Comparison of ENCODE assay signal across 24 mouse cellular contexts in genomic region chr5:65116789-65117188, GRCm38 (mm10). TPM values are rescaled to one million over a fixed set of nuclear protein-coding genes. Genes with fewer than 3 reads are reported as not detected.
"Had no signal": no experiment of that assay in that cellular context is flagged by ENCODE, and none has a peak within 500 bp of the region (broad histone marks: within the 10 kb centered on the region; RNA-seq: fewer than 3 reads in every experiment).

No protein-coding gene starts in this region.

- DNase-seq: kidney, adult 2 months; kidney, postnatal 10 days; kidney, postnatal 36 days; layer of hippocampus, postnatal 36 days; left cerebral cortex, postnatal 4 days; lung, adult 2 months; lung, postnatal 14 days; lung, postnatal 4 days; right cerebral cortex, adult 18-20 months; right cerebral cortex, postnatal 14 days; spleen, adult 18-20 months; thymus, adult 18-20 months; thymus, postnatal 4 days had no signal

- H3K4me3 ChIP-seq: kidney, embryonic 15.5 days; left cerebral cortex, adult 2 months; limb, embryonic 12.5 days; limb, embryonic 15.5 days; liver, embryonic 12.5 days; liver, embryonic 15.5 days; midbrain, embryonic 12.5 days; midbrain, embryonic 15.5 days; neural tube, embryonic 12.5 days; neural tube, embryonic 15.5 days had no signal

- H3K27me3 ChIP-seq: kidney, embryonic 15.5 days; limb, embryonic 12.5 days; limb, embryonic 15.5 days; liver, embryonic 12.5 days; liver, embryonic 15.5 days; midbrain, embryonic 12.5 days; midbrain, embryonic 15.5 days; neural tube, embryonic 12.5 days; neural tube, embryonic 15.5 days had no signal

- ATAC-seq: intestine, postnatal 0 days; liver, embryonic 12.5 days; midbrain, embryonic 15.5 days had no signal

- H3K4me1 ChIP-seq: kidney, embryonic 15.5 days; limb, embryonic 12.5 days; limb, embryonic 15.5 days; midbrain, embryonic 12.5 days; midbrain, embryonic 15.5 days; neural tube, embryonic 12.5 days; neural tube, embryonic 15.5 days had no signal

- H3K9me3 ChIP-seq: kidney, embryonic 15.5 days; limb, embryonic 15.5 days; liver, embryonic 12.5 days; liver, embryonic 15.5 days; midbrain, embryonic 12.5 days; midbrain, embryonic 15.5 days; neural tube, embryonic 12.5 days; neural tube, embryonic 15.5 days had no signal

- H3K36me3 ChIP-seq: midbrain, embryonic 12.5 days; midbrain, embryonic 15.5 days; neural tube, embryonic 15.5 days had no signal

- H3K9ac ChIP-seq: kidney, embryonic 15.5 days; limb, embryonic 12.5 days; limb, embryonic 15.5 days; liver, embryonic 12.5 days; liver, embryonic 15.5 days; midbrain, embryonic 12.5 days; midbrain, embryonic 15.5 days; neural tube, embryonic 12.5 days; neural tube, embryonic 15.5 days had no signal

- H3K27ac ChIP-seq: kidney, embryonic 15.5 days; left cerebral cortex, adult 2 months; limb, embryonic 12.5 days; limb, embryonic 15.5 days; liver, embryonic 12.5 days; liver, embryonic 15.5 days; midbrain, embryonic 12.5 days; midbrain, embryonic 15.5 days; neural tube, embryonic 12.5 days; neural tube, embryonic 15.5 days had no signal

- H3K4me2 ChIP-seq: kidney, embryonic 15.5 days; limb, embryonic 12.5 days; limb, embryonic 15.5 days; liver, embryonic 12.5 days; liver, embryonic 15.5 days; midbrain, embryonic 12.5 days; midbrain, embryonic 15.5 days; neural tube, embryonic 12.5 days; neural tube, embryonic 15.5 days had no signal

RNA-seq across cellular contexts. Expression of gene Tmem156, which starts 24.9 kb away (rescaled TPM):
- total RNA-seq: left cerebral cortex, postnatal 4 days had no signal
- polyA plus RNA-seq: limb, embryonic 12.5 days; neural tube, embryonic 15.5 days had no signal
